Mouse (Mus musculus) thymus, adult 2 months (tissue): ENCODE data around the gene Anks1.

ENCODE experiments used
- CTCF ChIP-seq: fragments of 200-500 bp; IDR thresholded peaks from 2 replicates; pipeline ENCODE4 v1.5.1; 2012; ENCODE audit warnings: mild to moderate bottlenecking, control low read depth, low read length, moderate library complexity, borderline replicate concordance; ENCODE audit not compliant: control insufficient read depth, poor library complexity, insufficient read depth; ENCODE audit errors: extremely low read depth
- POLR2A ChIP-seq: fragments of 200-500 bp; IDR thresholded peaks from 2 replicates; pipeline ENCODE4 v1.6.1; 2012; ENCODE audit warnings: mild to moderate bottlenecking, low read length, control low read depth, moderate library complexity; ENCODE audit not compliant: control insufficient read depth, poor library complexity, insufficient read depth; ENCODE audit errors: extremely low read depth

GRCm38 (mm10) chr17:28032219-28032618 lies 123.1 kb downstream of the Anks1 start:
- TF ChIP-seq CTCF (no peak), POLR2A (no peak)
